13 mouse cellular contexts compared by ENCODE assay signal in genomic region chr2:174063527-174064211, GRCm38 (mm10). TPM values are rescaled to one million over a fixed set of nuclear protein-coding genes. Genes with fewer than 3 reads are reported as not detected.
DNase-seq lines count a peak whose midpoint lies in the region; ATAC-seq and TF ChIP-seq lines count a peak whose summit lies in the region.
"Had no signal": no experiment of that assay in that cellular context is flagged by ENCODE, and none has a peak within 500 bp of the region (broad histone marks: within the 10 kb centered on the region; RNA-seq: fewer than 3 reads in every experiment).

No protein-coding gene starts in this region.

- H3K4me2 ChIP-seq in kidney, embryonic 15.5 days: no peak overlapping the region
- no peak overlapping the region for H3K4me2 ChIP-seq in stomach, embryonic 14.5 days (replicated peaks; ENCODE audit: low read depth, low read length)
- H3K4me2 ChIP-seq in stomach, postnatal 0 days (replicated peaks; ENCODE audit: low read depth): no peak overlapping the region
- H3K4me2 ChIP-seq: hindbrain, embryonic 15.5 days; liver, embryonic 12.5 days; midbrain, embryonic 13.5 days had no signal

- no peak for TF ChIP-seq POLR2A in kidney, adult 2 months (IDR thresholded peaks at IDR 0.05; ENCODE audit: low read depth, low read length)

- ATAC-seq in kidney, embryonic 15.5 days (replicated peaks; ENCODE audit: low FRiP score): peak; percentile 40; the same call in 1 of the 2 replicates
- no peak for ATAC-seq in stomach, embryonic 14.5 days (ENCODE audit: insufficient number of reproducible peaks, insufficient read depth, low FRiP score, low read depth)
- no peak; the same call in 1 of the 2 replicates for ATAC-seq in stomach, postnatal 0 days (ENCODE audit: low FRiP score, low TSS enrichment)
- ATAC-seq: liver, embryonic 12.5 days; midbrain, embryonic 13.5 days had no signal

- peak overlapping the region; percentile 55; the same call in 1 of the 2 replicates for H3K27ac ChIP-seq in kidney, embryonic 15.5 days
- no peak overlapping the region for H3K27ac ChIP-seq in kidney, adult 2 months (ENCODE audit: insufficient read depth, low read depth, low read length)
- H3K27ac ChIP-seq in stomach, embryonic 14.5 days (ENCODE audit: low read length): 0 out of 2 replicates have a peak overlapping the region, but pooled peaks have one; percentile 39
- H3K27ac ChIP-seq in stomach, postnatal 0 days (replicated peaks): no peak overlapping the region; the same call in 1 of the 2 replicates
- H3K27ac ChIP-seq: hindbrain, embryonic 15.5 days; liver, embryonic 12.5 days; midbrain, embryonic 13.5 days had no signal

- H3K27me3 ChIP-seq in kidney, embryonic 15.5 days: no peaks in the 10 kb centered on the region
- H3K27me3 ChIP-seq in kidney, adult 2 months (replicated peaks; ENCODE audit: control insufficient read depth, insufficient read depth, low read length): no peaks in the 10 kb centered on the region
- no peaks in the 10 kb centered on the region for H3K27me3 ChIP-seq in stomach, embryonic 14.5 days (ENCODE audit: control insufficient read depth, insufficient read depth, low read length)
- H3K27me3 ChIP-seq in stomach, postnatal 0 days (ENCODE audit: control insufficient read depth, insufficient read depth, low read length): no peaks in the 10 kb centered on the region
- H3K27me3 ChIP-seq: hindbrain, embryonic 15.5 days; liver, embryonic 12.5 days; midbrain, embryonic 13.5 days had no signal

- no peaks in the 10 kb centered on the region for H3K9me3 ChIP-seq in kidney, embryonic 15.5 days (replicated peaks)
- no peaks in the 10 kb centered on the region for H3K9me3 ChIP-seq in stomach, embryonic 14.5 days (ENCODE audit: control insufficient read depth, low read depth, low read length)
- no peaks in the 10 kb centered on the region for H3K9me3 ChIP-seq in stomach, postnatal 0 days (ENCODE audit: control insufficient read depth, low read length)
- H3K9me3 ChIP-seq: hindbrain, embryonic 15.5 days; liver, embryonic 12.5 days; midbrain, embryonic 13.5 days had no signal

- H3K4me3 ChIP-seq in kidney, embryonic 15.5 days (replicated peaks): no peak overlapping the region
- H3K4me3 ChIP-seq in kidney, adult 2 months (ENCODE audit: insufficient read depth, low read depth, low read length): no peak overlapping the region
- no peak overlapping the region for H3K4me3 ChIP-seq in stomach, embryonic 14.5 days (ENCODE audit: low read depth, low read length)
- no peak overlapping the region for H3K4me3 ChIP-seq in stomach, postnatal 0 days (ENCODE audit: low read depth, low read length)
- H3K4me3 ChIP-seq: hindbrain, embryonic 15.5 days; liver, embryonic 12.5 days; midbrain, embryonic 13.5 days had no signal

- H3K36me3 ChIP-seq in kidney, embryonic 15.5 days: no peaks in the 10 kb centered on the region
- no peaks in the 10 kb centered on the region for H3K36me3 ChIP-seq in kidney, adult 2 months (ENCODE audit: control insufficient read depth, insufficient read depth, low read length)
- no peaks in the 10 kb centered on the region for H3K36me3 ChIP-seq in stomach, embryonic 14.5 days (ENCODE audit: control insufficient read depth, insufficient read depth, low read length)
- no peaks in the 10 kb centered on the region for H3K36me3 ChIP-seq in stomach, postnatal 0 days (ENCODE audit: control insufficient read depth, insufficient read depth, low read length)
- H3K36me3 ChIP-seq: hindbrain, embryonic 15.5 days; liver, embryonic 12.5 days; midbrain, embryonic 13.5 days had no signal

- 53% methylated on average over 9 of the region's 9 CpGs for WGBS in kidney, embryonic 15.5 days
- 57% methylated on average over 9 of the region's 9 CpGs for WGBS in kidney, adult 2 months
- WGBS in stomach, embryonic 14.5 days: 38% methylated on average over 9 of the region's 9 CpGs
- 32% methylated on average over 9 of the region's 9 CpGs for WGBS in stomach, postnatal 0 days

- no peak for TF ChIP-seq CTCF in kidney, adult 2 months (conservative IDR thresholded peaks at IDR 0.05; ENCODE audit: insufficient read depth, insufficient read length, low read depth, low read length)
- TF ChIP-seq CTCF in stomach, postnatal 0 days (IDR thresholded peaks at IDR 0.05; ENCODE audit: low read depth): no peak

- TF ChIP-seq EP300 in stomach, postnatal 0 days (optimal IDR thresholded peaks at IDR 0.05): no peak

- peak; percentile 48 for DNase-seq in embryo, embryonic 10 days (ENCODE audit: low spot score)
- DNase-seq in embryo, embryonic 9.5 days (ENCODE audit: extremely low spot score): no peak
- no peak for DNase-seq in kidney, adult 2 months
- no peak for DNase-seq in stomach, postnatal 0 days (ENCODE audit: low spot score)
- peak; percentile 68 for DNase-seq in mesoderm, embryonic 11.5 days (ENCODE audit: low read depth, low spot score)
- DNase-seq in layer of hippocampus, postnatal 14 days (ENCODE audit: low spot score in 2 of 2): no peak
- DNase-seq: cerebellum, adult 9-11 months; right cerebral cortex, postnatal 25 days had no signal

- H3K4me1 ChIP-seq in kidney, embryonic 15.5 days: peaks cover 10% of the 10 kb centered on the region; the same call in 1 of the 2 replicates
- no peaks in the 10 kb centered on the region for H3K4me1 ChIP-seq in kidney, adult 2 months (ENCODE audit: control insufficient read depth, insufficient read depth, low read length)
- no peaks in the 10 kb centered on the region; the same call in 1 of the 2 replicates for H3K4me1 ChIP-seq in stomach, embryonic 14.5 days (ENCODE audit: control insufficient read depth, insufficient read depth, low read length)
- no peaks in the 10 kb centered on the region for H3K4me1 ChIP-seq in stomach, postnatal 0 days (replicated peaks; ENCODE audit: control insufficient read depth, insufficient read depth)
- H3K4me1 ChIP-seq: hindbrain, embryonic 15.5 days; liver, embryonic 12.5 days had no signal

- no peak overlapping the region for H3K9ac ChIP-seq in kidney, embryonic 15.5 days
- H3K9ac ChIP-seq in stomach, embryonic 14.5 days (replicated peaks; ENCODE audit: low read depth, low read length): no peak overlapping the region
- H3K9ac ChIP-seq in stomach, postnatal 0 days (ENCODE audit: low read length): no peak overlapping the region
- H3K9ac ChIP-seq: hindbrain, embryonic 15.5 days; liver, embryonic 12.5 days; midbrain, embryonic 13.5 days had no signal

RNA-seq across cellular contexts. Expression of gene Stx16, which starts 12.4 kb away (rescaled TPM):
- polyA plus RNA-seq in kidney, embryonic 15.5 days (2015; fragmentation: Nextera tagmentation; extraction: Ambion mirVana): 11.2 and 12.8 TPM in 2 replicates
- 24.3 and 31.9 TPM in 2 replicates for polyA plus RNA-seq in kidney, adult 2 months (2012; rRNA removed)
- 11.2 and 11.7 TPM in 2 replicates for polyA plus RNA-seq in stomach, embryonic 14.5 days (2014; fragmentation: Nextera tagmentation; extraction: Ambion mirVana)
- polyA plus RNA-seq in stomach, postnatal 0 days (2015; fragmentation: Nextera tagmentation; extraction: Ambion mirVana): 3.6 and 4.1 TPM in 2 replicates
- total RNA-seq in layer of hippocampus, postnatal 14 days (2021): 10 to 100 TPM; 50.2 to 51.9 TPM

RNA-seq across cellular contexts. Expression of gene Npepl1, which starts 46.5 kb away (rescaled TPM):
- 43.1 and 48.2 TPM in 2 replicates for polyA plus RNA-seq in kidney, embryonic 15.5 days (2015; fragmentation: Nextera tagmentation; extraction: Ambion mirVana)
- 91.6 and 110 TPM in 2 replicates for polyA plus RNA-seq in kidney, adult 2 months (2012; rRNA removed)
- 48.1 and 56.1 TPM in 2 replicates for polyA plus RNA-seq in stomach, embryonic 14.5 days (2014; fragmentation: Nextera tagmentation; extraction: Ambion mirVana)
- 41.0 and 44.6 TPM in 2 replicates for polyA plus RNA-seq in stomach, postnatal 0 days (2015; fragmentation: Nextera tagmentation; extraction: Ambion mirVana)
- 10 to 100 TPM; 13.5 to 16.1 TPM for total RNA-seq in layer of hippocampus, postnatal 14 days (2021)

Comparison
In these comparisons a context has a peak if more than half of its experiments do, and no peak if none do; other contexts are left out.
1. DNase-seq: peak in embryo, embryonic 10 days (single experiment) and mesoderm, embryonic 11.5 days (single experiment); none in embryo, embryonic 9.5 days (single experiment), kidney, adult 2 months (single experiment), stomach, postnatal 0 days (single experiment) and layer of hippocampus, postnatal 14 days (0 of 2).
2. H3K27ac ChIP-seq: peak in kidney, embryonic 15.5 days (single experiment) and stomach, embryonic 14.5 days (single experiment); none in kidney, adult 2 months (single experiment) and stomach, postnatal 0 days (single experiment).